Mouse (Mus musculus) small intestine, adult 2 months (tissue): Measurements from ENCODE around the gene Mthfr.

Source experiments
- CTCF ChIP-seq: fragments of 200-500 bp; IDR thresholded peaks from 2 replicates; pipeline ENCODE4 v1.5.1; 2012; ENCODE audit warnings: low read depth, mild to moderate bottlenecking, control low read depth, inconsistent platforms, low read length, moderate library complexity, mixed read lengths; ENCODE audit not compliant: insufficient replicate concordance, insufficient read length; ENCODE audit errors: extremely low read depth
- POLR2A ChIP-seq: fragments of 200-500 bp; IDR thresholded peaks from 2 replicates; pipeline ENCODE4 v1.6.1; 2012; ENCODE audit warnings: low read depth, mild to moderate bottlenecking, control low read depth, inconsistent platforms, low read length, moderate library complexity

GRCm38 (mm10) chr4:148075881-148076280 is 37.0 kb downstream of the Mthfr start:
- TF ChIP-seq CTCF (no peak), POLR2A (no peak)
